Mouse (Mus musculus) olfactory bulb, adult 2 months (tissue): Measurements from ENCODE around the gene Mgrn1. TPM values are rescaled to one million over a fixed set of nuclear protein-coding genes. Genes with fewer than 3 reads are reported as not detected.

Source experiments
- H3K27ac ChIP-seq: fragments of 200-500 bp; 2 replicates; pipeline ENCODE4 v1.5.1; 2012; ENCODE audit warnings: low read depth, low read length; ENCODE audit not compliant: insufficient read depth
- H3K4me1 ChIP-seq: fragments of 200-500 bp; 2 replicates; pipeline ENCODE4 v1.6.1; 2012; ENCODE audit warnings: low read length; ENCODE audit not compliant: control insufficient read depth, insufficient read depth
- H3K4me3 ChIP-seq: fragments of 200-500 bp; 2 replicates; pipeline ENCODE4 v1.5.1; 2012; ENCODE audit warnings: mild to moderate bottlenecking, low read depth, low read length, moderate library complexity; ENCODE audit not compliant: insufficient read depth
- CTCF ChIP-seq: fragments of 200-500 bp; IDR thresholded peaks from 2 replicates; pipeline ENCODE4 v1.5.1; 2012; ENCODE audit warnings: low read depth, mild to moderate bottlenecking, low read length, moderate library complexity; ENCODE audit not compliant: insufficient read depth
- POLR2A ChIP-seq: fragments of 200-500 bp; IDR thresholded peaks from 2 replicates; pipeline ENCODE4 v1.6.1; 2012; ENCODE audit warnings: mild to moderate bottlenecking, low read depth, low read length, moderate library complexity; ENCODE audit not compliant: insufficient read depth
- WGBS: fragments of 180-500 bp; shearing (Covaris S2); methylation state at CpG from one replicate; pipeline ENCODE4 v1.1.7; 2018; 5-methylcytosine and 5-hydroxymethylcytosine counted together
- polyA plus RNA-seq: library from polyadenylated mRNA; stranded (reverse); fragments of >200 nt; gene quantifications from 2 replicates; pipeline ENCODE4 v1.2.4, GENCODE M21; 2012; ENCODE audit warnings: low replicate concordance; ENCODE audit not compliant: missing spikeins, insufficient read depth, insufficient read length

Mgrn1 gene
- polyA plus RNA-seq, 1 experiment, result not detected

DNA sequence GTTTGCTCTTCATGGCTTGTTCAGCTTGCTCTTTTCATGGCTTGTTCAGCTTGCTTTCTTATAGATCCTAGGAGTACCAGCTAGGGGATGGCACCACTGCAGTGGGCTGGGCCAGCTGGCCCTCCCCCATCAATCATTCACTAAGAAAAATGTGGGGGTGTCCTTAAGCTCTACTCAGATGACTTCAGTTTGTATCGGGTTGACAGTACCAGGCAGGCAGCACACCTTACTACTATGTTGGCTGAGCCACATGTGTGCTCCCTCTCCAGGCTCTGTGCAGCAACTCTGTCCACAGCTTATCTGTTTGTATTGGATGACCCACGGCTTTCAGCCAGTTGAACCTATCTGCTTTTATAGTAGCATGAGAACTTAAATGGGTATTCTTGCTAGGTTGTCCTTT lies 42.4 kb downstream of the Mgrn1 start:
- no peak overlapping the region for H3K27ac ChIP-seq
- 45% methylated on average over 2 of the region's 2 CpGs for WGBS
- TF ChIP-seq CTCF (no peak), POLR2A (no peak)

DNA sequence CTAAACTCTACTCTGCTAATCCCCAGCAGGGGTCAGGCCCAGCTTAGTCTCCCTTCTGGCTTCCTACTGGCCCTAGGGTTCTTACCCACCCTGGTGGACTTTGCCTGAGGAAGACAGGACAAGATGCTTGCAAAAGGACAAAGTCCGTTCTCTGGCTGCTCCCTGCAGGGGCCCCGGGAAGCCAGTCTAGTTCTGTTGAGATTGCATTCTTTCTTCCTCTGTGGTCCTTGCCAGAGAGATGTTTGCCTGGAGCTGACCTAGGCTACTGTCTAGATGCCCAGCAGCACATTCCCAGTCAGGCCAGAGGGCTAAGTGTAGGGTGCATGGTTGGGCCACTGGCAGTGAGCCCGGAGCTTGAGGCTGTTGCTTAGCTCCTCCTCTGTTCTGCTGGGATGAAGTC lies 46.4 kb downstream of the Mgrn1 start:
- H3K27ac ChIP-seq, result 0 out of 2 replicates have a peak overlapping the region, but pooled peaks have one; percentile 23
- TF ChIP-seq CTCF (no peak), POLR2A (no peak)
- no peak overlapping the region for H3K4me3 ChIP-seq
- WGBS, result 41% methylated on average over 3 of the region's 3 CpGs
- H3K4me1 ChIP-seq, result peaks cover 28% of the 10 kb centered on the region

More for the DNA sequence above, 42.4 kb downstream of the Mgrn1 start:
- peaks cover 20% of the 10 kb centered on the region for H3K4me1 ChIP-seq
- no peak overlapping the region for H3K4me3 ChIP-seq

DNA sequence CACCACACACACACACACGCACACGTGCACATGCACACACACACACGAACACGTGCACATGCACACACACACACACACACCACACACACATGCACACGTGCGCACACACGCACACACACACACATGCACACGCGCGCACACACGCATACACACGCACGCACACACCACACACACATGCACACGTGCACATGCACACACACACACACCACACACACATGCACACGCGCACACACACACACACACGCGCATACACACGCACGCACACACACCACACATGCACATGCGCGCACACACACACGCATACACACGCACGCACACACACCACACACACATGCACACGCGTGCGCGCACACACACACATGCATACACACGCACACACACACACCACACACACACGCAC lies 49.4 kb downstream of the Mgrn1 start:
- 98% methylated on average over 31 of the region's 31 CpGs for WGBS
- H3K4me1 ChIP-seq, result peaks cover 33% of the 10 kb centered on the region
- TF ChIP-seq CTCF (no peak), POLR2A (no peak)
- H3K27ac ChIP-seq, result peak overlapping the region; percentile 17
- H3K4me3 ChIP-seq, result no peak overlapping the region

DNA sequence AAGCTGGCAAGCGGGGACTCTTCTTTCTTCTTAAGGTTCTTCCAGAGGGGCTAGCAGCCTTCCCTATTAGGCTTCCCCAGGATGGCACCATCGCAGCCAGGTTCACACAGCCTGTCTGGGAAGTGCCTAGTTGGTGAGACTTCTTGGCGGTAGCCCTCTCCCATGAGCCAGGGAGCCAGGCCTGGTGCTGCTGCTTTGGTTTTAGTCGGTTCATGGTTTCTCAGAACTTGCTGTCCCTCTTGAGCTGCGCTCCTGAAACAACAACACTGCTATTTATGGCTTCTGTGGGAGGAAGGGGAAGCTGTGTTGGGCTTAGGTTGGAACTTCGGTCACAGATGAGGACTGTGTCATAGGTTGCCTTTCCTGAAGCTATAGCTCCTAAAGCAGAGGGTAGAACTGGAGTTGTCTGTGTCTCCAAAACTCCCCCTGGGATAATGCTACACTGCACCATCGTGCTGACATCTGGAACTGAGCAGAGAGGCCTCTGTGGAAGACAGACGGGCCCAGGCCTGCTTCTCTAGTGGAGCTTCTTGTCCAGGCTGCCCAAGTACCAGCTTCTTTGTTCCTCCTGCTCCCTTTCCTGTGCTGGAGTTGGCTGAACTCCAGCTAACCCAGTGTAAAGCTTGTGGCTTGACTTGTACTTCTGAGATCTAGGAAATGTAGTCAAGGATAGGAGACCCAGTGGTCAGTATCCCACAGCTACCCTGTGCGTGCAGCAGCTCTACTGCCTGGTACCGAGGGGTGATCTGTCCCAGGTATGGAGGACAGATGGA lies 50.1 kb downstream of the Mgrn1 start:
- WGBS, result 53% methylated on average over 10 of the region's 10 CpGs
- peak overlapping the region; percentile 17 for H3K27ac ChIP-seq

DNA sequence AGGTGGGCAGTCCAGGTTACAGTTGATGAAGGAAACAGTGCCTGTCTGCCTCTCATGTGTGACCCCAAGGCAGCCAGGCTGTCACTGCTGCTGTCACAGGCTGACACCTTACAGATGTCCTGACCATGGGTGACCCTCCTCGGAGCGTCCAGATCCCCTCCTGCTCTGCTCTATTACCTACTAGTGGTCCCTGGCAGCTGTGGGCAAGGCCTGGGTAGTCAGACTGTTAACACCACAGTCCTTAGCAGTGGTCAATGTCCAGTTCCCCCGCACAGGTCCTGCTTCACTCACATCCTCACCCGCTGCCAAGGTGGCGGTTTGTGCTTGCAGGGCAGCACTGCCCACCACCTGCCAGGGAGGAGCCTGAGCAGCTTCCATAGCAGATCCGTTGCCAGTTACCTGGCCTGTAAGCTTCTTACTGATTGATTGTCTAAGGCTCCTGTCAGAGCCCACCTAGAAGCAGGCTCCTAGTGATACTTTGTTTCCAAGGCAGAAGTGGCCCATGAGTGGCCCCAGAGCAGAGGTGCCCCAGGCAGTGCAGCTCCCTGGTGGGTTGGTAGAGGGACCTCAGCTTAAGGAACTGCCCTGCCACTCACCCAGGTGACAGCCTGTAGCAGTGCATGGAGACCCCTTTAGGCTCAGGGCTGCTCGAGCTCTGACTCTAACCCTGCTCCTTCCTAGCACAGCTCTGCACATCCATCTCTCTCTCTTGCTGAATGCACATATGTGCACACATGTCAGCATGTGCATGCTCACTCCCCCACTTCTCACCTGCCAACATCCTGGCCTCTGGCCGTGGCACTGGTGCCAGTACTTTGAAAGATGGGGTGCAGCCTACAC lies 51.5 kb downstream of the Mgrn1 start:
- 90% methylated on average over 8 of the region's 8 CpGs for WGBS
- Histone ChIP-seq H3K4me1 (peaks cover 36% of the 10 kb centered on the region), H3K27ac (no peak overlapping the region), H3K4me3 (no peak overlapping the region)
- TF ChIP-seq POLR2A, result no peak
- no peak for TF ChIP-seq CTCF

More for the DNA sequence above, 50.1 kb downstream of the Mgrn1 start:
- TF ChIP-seq POLR2A (no peak), CTCF (no peak)
- no peak overlapping the region for H3K4me3 ChIP-seq
- peaks cover 36% of the 10 kb centered on the region for H3K4me1 ChIP-seq

DNA sequence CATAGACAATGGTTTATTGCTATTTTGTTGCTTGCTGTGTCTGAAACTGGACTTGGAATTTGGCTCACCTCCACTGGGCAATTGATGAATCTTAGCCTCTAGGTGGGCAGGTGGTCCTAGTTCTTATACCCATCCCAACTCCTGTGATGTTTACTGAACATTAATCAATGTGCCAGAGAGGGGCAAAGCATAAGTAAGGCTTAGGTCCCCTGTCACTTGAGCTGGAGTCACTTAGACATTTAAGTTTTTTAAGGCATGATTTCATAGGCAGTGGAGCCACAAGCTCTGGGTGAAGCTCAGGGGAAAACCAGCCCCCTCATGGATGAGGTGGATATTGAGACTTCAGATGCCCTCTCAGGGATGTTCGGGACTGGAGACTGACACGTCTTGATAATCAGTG lies 52.4 kb downstream of the Mgrn1 start, which contains the start of gene Nudt16l1:
TSS of gene Nudt16l1 (plus strand) at position 301 of the 400 bp plus-strand sequence.
- peaks cover 36% of the 10 kb centered on the region for H3K4me1 ChIP-seq
- peak within 1 kb of the TSS; percentile 82 for H3K27ac ChIP-seq
- 3% methylated on average over 2 of the region's 2 CpGs for WGBS
- TF ChIP-seq CTCF (no peak), POLR2A (no peak)
- peak within 1 kb of the TSS; percentile 95 for H3K4me3 ChIP-seq

DNA sequence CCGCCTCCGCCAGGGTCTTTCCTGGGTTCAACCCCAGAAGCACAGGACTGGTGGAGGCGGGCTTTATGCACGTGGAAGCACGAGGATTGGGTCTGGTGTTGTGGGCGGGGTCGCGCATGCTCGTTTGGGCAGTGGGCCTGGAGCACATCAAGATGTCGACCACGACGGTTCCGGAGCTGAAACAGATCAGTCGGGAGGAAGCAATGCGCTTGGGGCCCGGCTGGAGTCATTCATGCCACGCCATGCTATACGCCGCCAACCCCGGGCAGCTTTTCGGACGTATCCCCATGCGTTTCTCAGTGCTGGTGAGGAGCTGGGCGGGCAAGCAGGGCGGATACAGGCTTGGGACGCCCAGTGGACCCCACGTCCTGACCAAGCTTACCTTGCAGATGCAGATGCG lies 52.9 kb downstream of the Mgrn1 start:
- WGBS, result 0% methylated on average over 28 of the region's 28 CpGs
- H3K4me3 ChIP-seq, result peak overlapping the region; percentile 95
- peak overlapping the region; percentile 82 for H3K27ac ChIP-seq
- peak; percentile 66 for TF ChIP-seq POLR2A
- TF ChIP-seq CTCF, result no peak
- H3K4me1 ChIP-seq, result peaks cover 36% of the 10 kb centered on the region

DNA sequence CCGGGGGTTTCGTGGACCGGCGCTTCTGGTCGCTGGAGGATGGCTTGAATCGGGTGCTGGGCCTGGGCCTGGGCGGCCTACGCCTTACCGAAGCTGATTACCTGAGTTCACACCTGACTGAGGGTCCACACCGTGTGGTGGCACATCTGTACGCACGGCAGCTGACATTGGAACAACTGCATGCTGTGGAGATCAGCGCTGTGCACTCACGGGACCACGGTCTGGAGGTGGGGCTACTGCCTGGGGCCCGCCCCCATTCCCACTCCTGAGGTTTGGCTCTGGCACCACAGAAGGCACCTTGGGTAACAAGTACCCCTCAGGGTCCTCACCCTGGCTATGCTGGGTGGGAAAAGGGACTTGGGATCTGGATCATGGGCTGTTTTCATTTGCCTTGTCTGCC lies 53.4 kb downstream of the Mgrn1 start:
- no peak for TF ChIP-seq POLR2A
- TF ChIP-seq CTCF, result no peak
- Histone ChIP-seq H3K27ac (peak overlapping the region; percentile 82), H3K4me1 (peaks cover 36% of the 10 kb centered on the region), H3K4me3 (peak overlapping the region; percentile 95)
- under 1% methylated on average over 16 of the region's 16 CpGs for WGBS

DNA sequence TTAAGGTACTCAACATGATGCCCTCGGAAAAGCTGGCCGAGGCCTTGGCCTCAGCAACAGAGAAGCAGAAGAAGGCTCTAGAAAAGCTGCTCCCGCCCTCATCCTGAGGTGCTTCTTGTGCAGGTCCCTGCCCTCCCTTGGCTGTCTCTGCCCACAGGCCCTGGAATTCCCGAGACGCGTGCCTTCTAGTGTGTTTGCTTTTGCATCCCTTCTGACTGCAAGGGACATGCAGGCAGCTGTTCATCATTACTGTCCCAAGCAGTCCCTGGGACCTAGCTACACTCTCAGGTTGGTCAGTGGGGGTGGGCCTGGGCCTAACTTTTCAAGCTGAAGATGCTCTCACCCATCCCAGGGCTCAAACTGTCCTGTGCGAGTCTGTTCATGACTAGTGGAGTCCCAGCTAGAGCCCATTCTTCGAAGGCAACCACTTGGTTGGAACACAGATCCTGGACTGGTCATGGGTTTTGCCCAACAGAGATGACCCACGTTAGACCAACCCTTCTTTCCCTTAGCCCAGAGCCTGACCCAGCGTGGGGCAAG lies 54.3 kb downstream of the Mgrn1 start:
- TF ChIP-seq CTCF (no peak), POLR2A (no peak)
- H3K4me1 ChIP-seq, result peaks cover 32% of the 10 kb centered on the region
- H3K27ac ChIP-seq, result no peak overlapping the region
- WGBS, result 87% methylated on average over 10 of the region's 10 CpGs
- H3K4me3 ChIP-seq, result no peak overlapping the region
